Mouse (Mus musculus) spleen, postnatal 36 days (tissue): ENCODE results near the gene Tmem30b.

Experiments used
- DNase-seq, 2 experiments: peaks; one replicate each; pipeline ENCODE4 v3.0.0; 2022; ENCODE audit warnings: low spot score in 2 of 2, mixed read lengths in 1 of 2

The Tmem30b gene

DNA sequence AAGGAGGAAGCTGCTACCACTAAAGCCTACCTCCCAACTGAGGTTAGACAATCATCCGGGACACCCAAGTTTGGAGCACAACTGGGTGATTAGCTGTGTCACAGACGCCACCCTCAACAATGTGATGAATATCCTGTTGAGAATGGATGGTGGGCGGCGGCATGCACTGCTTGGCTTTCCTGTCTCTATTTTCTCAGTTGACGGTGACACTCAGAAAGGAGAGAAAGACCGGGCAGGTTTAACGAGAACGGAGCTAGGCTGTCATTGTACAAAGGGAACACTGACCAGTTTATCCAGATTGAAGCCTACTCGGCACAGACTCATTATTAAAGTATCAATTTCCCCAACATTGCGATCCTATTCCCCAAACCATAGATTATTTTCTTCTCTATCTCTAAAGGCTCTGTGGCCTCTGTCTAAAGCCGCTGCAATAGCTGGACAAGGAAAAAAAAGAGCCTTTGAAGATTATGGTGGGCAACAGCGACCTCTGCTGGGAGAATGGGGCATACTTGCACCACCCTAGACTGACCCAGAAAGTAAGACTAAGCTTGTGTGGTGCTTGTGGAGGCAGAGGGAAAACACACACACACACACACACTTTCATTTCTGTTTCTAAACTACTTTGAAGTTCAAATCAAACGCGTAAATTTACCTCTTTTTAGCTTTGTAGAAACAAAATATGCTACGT, 29.0 kb downstream of the Tmem30b start:
- peak in 1 of 2 experiments; percentile 6 for DNase-seq

DNA sequence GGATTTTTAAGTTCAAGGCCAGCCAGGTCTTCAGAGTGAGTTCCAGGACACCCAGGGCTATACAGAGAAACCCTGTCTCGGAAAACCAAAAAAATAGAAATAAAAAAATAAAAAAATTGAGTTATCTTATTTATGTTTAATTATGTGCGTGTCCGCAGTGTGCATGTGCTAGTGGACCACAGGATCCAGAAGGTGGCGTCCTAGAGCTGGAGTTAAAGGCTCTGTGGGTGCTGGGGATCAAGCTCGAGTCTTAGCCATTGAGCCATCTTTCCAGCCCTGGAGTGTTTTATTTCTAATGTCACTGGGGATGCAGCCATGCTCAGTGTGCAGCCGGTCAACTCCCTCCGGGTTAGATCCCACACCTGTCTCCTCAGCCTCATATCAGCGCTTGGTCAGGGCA, 29.7 kb downstream of the Tmem30b start:
- no peak for DNase-seq

DNA sequence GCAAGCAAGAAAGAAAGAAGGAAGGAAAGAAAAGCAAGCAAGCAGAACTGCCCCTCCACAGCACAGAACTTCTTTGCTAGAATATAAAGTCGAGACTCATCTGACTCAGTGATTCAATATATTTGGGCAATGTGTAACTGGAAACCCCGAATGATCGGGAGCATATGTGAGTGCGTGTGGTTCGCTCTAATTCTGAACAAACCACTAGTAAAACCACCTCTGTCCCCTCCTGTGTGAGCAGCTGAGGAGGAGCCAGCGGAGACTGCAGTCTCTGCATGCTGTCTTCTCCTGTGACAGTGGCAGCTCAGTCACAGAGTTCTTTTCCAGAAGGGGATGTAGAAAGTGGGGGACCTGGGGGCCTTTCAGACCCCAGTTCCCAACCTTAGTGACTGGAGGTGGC, 31.5 kb downstream of the Tmem30b start:
- no peak for DNase-seq

DNA sequence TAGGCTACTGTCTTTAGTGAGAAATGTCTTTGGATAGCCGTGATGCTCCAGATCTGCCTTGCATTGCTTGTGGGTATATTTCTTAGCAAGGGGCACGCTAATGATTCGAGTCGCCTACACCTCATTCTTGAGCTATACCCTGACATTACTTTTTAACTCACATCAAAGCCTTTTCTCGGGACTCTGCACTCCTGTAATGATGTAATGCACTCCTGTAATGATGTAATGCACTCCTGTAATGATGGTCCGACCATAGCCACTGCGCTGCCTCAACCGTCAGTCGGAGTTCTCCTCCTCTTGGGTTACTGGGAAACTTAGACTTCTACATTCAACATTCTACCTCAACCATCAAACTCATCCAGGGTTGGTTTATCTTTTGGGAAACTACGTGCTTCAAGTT, 32.2 kb downstream of the Tmem30b start:
- no peak for DNase-seq

DNA sequence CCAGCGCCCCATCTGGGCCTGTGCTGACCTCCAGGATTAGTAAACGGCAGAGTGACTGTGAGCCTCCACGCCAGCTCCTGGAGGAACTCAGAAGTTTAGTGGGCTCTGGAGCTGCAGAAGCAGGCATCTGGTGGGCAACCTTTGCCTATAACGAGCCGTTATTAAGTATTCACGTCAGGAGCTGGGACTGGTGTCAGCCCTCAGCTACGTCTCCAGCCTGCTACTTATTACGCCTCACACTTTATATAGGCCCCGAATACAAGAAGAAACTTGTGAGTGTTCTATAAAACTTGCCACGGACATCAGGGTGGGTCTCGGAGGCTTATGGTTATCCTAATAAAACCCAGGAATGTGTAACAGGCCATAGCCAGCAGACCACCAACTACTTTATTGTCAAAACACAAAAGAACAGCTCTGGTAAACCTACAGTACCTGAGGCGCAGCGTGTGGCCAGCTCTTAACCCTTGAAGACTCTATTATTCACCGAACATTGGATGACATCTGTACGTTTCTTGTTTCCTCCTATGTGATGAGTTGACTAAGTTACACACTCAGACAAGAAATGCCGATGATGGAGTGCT, 34.6 kb downstream of the Tmem30b start:
- no peak for DNase-seq

DNA sequence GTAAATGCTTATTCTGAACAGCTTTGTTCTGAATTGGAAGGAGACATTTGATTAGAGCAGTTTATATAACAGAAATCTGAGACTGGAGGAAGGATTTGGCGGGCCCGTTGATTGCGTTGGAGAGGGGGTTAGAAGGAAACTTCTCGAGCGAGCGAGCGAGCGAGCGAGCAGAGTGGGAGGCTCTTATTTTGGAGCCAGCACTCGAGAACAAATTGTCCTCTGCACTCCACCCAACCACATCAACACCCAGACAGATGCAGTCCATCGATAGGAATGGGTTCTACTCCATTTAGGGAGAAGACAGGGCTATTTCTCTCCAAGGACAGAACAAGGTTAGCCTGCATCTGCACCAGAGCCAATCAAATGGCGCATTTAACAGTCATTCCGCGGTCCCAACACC, 39.1 kb downstream of the Tmem30b start:
- DNase-seq = no peak

DNA sequence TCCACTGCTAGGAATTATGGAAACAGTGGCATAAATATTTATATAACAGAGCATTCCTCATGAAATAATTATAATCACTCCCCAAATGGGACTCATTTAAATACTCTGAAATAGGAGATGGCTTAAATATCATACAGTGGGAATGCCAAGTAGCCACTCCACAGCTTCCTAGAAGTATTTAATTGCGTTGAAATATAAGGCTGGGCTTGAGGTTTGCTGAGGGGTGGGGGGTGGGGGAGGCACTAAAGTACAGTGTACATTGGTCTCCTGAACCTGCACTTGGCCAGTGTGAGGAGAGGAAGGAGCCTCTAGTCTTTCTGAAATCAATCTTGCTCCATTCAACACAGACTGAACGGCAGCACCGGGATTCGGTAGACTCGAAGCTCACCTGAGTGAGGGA, 39.5 kb downstream of the Tmem30b start:
- DNase-seq = no peak

DNA sequence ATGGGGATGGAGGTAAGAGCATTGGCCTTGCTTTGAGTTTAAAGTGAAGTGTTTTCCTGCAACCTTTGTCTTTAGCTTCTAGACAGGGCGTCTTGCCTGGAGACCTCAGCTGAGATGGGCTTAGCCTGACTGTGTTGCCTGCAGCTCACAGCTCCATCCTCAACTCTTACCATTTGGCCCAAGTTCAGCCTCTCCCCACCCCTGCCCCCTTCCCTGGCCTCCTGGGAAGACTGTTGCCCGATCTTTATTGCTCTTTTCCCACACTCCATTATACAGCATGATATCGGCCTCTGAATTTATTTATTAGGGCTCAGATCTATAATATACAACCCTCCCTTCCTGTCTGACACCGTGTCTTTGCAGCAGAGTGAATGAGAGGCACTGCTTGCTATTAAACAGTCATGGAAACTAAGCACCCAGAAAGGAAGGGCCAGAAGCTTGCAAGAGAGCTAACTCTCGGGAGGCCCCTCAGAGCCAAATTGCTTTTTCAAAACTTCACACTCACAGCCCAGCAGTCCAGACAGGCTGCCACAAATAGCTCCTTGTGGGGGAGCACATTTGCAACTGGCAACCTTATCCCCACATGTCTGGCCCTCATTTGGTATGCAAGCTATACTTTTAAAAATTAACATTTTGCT, 45.4 kb downstream of the Tmem30b start:
- no peak for DNase-seq

DNA sequence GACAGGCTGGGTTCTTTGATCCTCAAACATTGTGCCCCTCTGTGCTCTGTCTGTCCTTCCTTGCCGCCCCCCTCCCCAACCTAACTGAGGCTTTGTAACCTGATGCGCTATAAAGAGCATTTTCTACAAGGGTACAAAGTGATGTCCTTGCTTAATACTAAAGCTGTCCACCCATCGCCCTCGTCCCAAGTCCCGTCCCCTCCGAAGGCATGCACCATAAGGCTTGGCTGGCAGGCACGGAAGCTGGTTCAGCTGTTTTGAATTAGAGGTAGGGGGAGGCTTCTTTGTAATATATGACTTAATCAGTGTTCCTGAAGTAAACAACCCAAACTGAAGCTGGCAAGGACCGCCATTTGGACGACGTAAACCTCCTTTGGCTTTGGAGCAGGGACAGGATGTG, 51.0 kb downstream of the Tmem30b start:
- DNase-seq = no peak

DNA sequence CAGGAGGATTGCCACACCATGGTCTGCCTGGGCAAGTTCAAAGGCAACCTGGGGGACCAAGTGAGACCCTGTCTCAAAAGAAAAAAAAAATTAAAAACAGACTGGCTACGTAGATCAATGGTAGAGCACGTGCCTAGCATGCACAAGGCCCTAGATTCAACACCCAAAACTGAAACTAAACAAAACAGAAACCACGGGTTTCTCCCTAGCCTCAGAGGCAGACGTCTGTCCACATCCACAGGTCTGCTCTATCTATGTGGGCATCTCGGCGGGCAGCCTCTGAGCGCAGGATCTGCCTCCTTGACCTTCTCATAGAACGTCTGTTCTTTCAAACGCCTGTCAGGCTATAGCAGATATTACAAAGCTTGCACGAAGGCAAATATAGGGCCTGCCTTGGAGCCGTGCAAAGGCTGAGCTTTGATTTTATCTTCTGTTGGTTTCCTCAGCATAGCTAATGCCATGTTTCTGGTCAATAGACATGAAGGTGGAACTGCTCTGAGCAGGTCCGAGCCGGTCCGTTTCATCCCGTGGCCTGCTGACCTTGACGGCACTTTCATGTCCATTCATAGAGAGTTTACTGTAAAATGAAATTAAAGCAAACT, 52.2 kb downstream of the Tmem30b start:
- DNase-seq = no peak
